Mouse (Mus musculus) stomach, embryonic 15.5 days (tissue): ENCODE measurements around the gene Lhx3. TPM values are rescaled to one million over a fixed set of nuclear protein-coding genes. Genes with fewer than 3 reads are reported as not detected.
A peak's percentile ranks its signal among the peaks of the same experiment; 100 is the strongest.

Source experiments
- ATAC-seq: fragments of 200-750 bp; cut with Nextera tagmentation; 2 replicates; pipeline ENCODE4 v1.8.0; 2017; ENCODE audit warnings: low read depth, moderate number of reproducible peaks, moderate TSS enrichment; ENCODE audit not compliant: insufficient read depth, low FRiP score
- H3K27ac ChIP-seq: fragments of 300-500 bp; sonication (generic); 2 replicates; pipeline ENCODE4 v1.5.1; 2015; ENCODE audit warnings: mild to moderate bottlenecking, inconsistent platforms
- H3K27me3 ChIP-seq: fragments of 300-500 bp; sonication (generic); replicated peaks from 2 replicates; pipeline ENCODE4 v1.6.1; 2015; ENCODE audit warnings: inconsistent platforms
- H3K36me3 ChIP-seq: fragments of 300-500 bp; sonication (generic); 2 replicates; pipeline ENCODE4 v1.6.1; 2015; ENCODE audit warnings: inconsistent platforms
- H3K4me1 ChIP-seq: fragments of 300-500 bp; sonication (generic); 2 replicates; pipeline ENCODE4 v1.6.1; 2015; ENCODE audit warnings: inconsistent platforms
- H3K4me2 ChIP-seq: fragments of 300-500 bp; sonication (generic); 2 replicates; pipeline ENCODE4 v1.6.1; 2015; ENCODE audit warnings: mild to moderate bottlenecking, inconsistent platforms
- H3K4me3 ChIP-seq: fragments of 300-500 bp; sonication (generic); replicated peaks from 2 replicates; pipeline ENCODE4 v1.5.1; 2015; ENCODE audit warnings: inconsistent platforms
- H3K9ac ChIP-seq: fragments of 300-500 bp; sonication (generic); 2 replicates; pipeline ENCODE4 v1.6.1; 2015; ENCODE audit warnings: inconsistent platforms
- H3K9me3 ChIP-seq: fragments of 300-500 bp; sonication (generic); 2 replicates; pipeline ENCODE4 v1.6.1; 2016; ENCODE audit warnings: inconsistent platforms
- WGBS: fragments of 180-500 bp; shearing (Covaris S2); methylation state at CpG from one replicate; pipeline ENCODE4 v1.1.7; 2015; 5-methylcytosine and 5-hydroxymethylcytosine counted together
- polyA plus RNA-seq: library from polyadenylated mRNA; unstranded; fragments of >200 nt; fragmentation: Nextera tagmentation; extraction: Ambion mirVana; gene quantifications from 2 replicates; pipeline ENCODE4 v1.2.1, GENCODE M21; 2015

Gene Lhx3
- polyA plus RNA-seq, 1 experiment from 2014 or later: not detected

DNA sequence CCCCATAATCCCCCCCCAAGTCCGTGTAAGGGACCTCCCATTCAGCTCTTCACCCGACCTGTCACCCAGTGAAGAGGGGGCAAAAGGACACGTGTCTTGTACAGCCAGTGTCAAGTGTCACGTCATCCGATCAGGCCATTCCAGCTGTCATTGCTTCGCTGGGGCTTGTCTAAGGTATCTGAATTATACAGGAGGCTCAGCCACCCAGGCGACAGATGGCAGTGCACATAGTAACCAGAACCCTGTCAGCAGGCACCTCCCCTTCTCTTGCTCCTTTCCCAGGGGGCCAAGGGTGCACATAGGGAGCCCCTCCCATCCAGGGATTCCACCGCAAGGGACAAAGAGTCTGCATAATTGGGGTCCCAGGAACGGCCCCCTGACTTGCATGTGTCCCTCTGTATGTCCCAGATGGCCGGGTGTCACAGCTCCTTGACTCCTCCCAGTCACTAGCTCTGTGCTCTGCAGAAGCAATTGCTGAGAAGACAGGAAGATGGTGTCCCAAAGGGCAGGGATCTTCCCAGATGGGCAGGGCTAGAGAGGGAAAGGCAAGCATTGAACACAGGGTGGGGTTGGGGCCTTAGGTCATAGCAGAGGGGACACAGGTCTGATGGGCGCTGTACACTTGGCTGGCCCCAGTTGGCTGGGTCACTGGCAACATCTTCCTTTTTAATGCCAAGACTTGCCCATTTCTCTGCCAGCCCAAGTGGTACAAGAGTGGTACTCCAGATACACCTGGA lies 39.1 kb downstream of the Lhx3 start:
- Histone ChIP-seq H3K4me1 (no peaks in the 10 kb centered on the region), H3K36me3 (no peaks in the 10 kb centered on the region), H3K27me3 (no peaks in the 10 kb centered on the region; the same call in 1 of the 2 replicates), H3K27ac (no peak overlapping the region), H3K4me2 (no peak overlapping the region), H3K9me3 (no peaks in the 10 kb centered on the region), H3K9ac (no peak overlapping the region), H3K4me3 (no peak overlapping the region)
- no peak for ATAC-seq
- WGBS: 33% methylated on average over 11 of the region's 11 CpGs

DNA sequence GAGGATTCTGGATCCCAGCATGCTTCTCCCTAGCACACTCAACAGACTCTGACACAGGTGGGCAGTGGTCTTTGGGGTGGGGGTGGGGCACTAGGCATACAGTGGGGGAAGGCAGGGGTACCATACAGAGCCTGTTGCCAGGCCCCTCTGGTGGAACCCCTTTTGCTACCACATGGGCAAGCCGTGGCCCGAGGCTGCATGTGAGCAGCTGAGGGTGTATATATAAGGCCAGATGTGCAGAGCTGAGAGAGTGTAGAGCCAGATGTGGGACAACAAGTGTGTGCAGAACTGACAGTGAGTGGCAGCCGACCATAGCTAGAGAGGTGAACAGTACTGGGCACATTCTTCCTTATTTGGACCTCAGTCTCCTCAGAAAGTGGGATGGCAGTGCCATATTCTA lies 41.2 kb downstream of the Lhx3 start:
- no peak for ATAC-seq
- H3K4me2 ChIP-seq: no peak overlapping the region
- H3K27me3 ChIP-seq: no peaks in the 10 kb centered on the region; the same call in 1 of the 2 replicates
- no peak overlapping the region for H3K4me3 ChIP-seq
- WGBS: 85% methylated on average over 3 of the region's 3 CpGs
- no peak overlapping the region for H3K9ac ChIP-seq
- no peaks in the 10 kb centered on the region for H3K4me1 ChIP-seq
- H3K9me3 ChIP-seq: no peaks in the 10 kb centered on the region
- no peak overlapping the region for H3K27ac ChIP-seq
- no peaks in the 10 kb centered on the region for H3K36me3 ChIP-seq

DNA sequence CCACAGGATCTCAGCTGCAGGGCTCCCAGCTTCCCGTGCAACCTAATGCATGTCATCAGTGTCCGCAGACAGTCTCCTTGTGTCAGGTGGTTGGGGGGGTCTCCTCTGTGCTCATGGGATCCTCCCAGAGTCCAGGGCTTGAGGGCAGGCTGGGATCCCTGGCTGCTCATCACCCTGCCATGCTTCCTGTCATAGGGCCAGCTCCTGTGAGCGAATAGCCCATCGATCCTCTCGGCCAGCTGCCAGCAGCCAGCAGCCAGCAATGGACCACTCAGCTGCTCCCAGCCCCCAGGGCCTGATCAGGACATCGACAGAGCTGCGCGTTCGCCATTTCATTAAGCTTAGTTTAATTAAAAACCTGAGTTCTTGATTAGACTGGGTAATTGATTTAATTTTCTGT lies 50.0 kb downstream of the Lhx3 start:
- Histone ChIP-seq H3K4me3 (no peak overlapping the region), H3K27me3 (no peaks in the 10 kb centered on the region), H3K4me1 (no peaks in the 10 kb centered on the region), H3K4me2 (no peak overlapping the region), H3K36me3 (no peaks in the 10 kb centered on the region), H3K9me3 (no peaks in the 10 kb centered on the region), H3K27ac (no peak overlapping the region), H3K9ac (no peak overlapping the region)
- 85% methylated on average over 9 of the region's 9 CpGs for WGBS
- ATAC-seq: no peak

DNA sequence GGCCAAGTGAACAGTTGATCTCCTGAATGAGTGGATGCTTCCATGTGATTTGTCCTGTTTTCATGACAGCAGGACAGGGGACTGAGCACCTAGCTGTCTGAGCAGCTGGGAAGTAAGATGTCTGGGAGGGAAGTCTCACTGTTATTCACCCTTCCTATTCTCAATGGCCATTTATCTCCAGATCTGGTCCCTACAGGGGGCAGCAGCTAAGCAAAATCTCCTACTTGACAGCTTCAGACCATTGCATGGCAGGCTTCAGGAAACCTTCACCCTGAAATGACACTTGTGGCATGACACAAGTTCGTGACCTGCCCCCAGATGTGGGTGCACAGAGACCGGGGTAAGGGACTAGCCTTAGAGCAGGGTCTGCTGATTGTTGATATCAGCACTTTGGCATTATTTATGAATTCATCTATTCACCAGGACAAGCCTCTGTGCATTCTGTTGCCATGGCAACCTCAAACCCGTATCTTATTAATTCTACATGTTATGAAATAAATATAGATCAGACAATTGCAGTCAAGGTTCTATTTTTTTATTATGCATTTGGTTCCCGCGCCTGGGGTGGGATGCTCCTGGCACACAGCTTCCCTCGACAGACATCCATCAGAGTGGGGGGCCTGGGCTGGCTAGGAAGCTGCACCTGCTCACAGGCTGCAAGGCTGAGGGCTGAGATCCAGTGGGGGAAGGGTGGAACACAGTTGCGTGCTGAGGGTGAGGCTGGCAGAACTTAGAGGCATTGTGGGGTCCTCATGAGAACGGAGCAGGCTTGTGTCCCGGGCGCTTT lies 51.7 kb downstream of the Lhx3 start:
- no peak for ATAC-seq
- WGBS: 66% methylated on average over 10 of the region's 10 CpGs
- H3K9me3 ChIP-seq: no peaks in the 10 kb centered on the region

DNA sequence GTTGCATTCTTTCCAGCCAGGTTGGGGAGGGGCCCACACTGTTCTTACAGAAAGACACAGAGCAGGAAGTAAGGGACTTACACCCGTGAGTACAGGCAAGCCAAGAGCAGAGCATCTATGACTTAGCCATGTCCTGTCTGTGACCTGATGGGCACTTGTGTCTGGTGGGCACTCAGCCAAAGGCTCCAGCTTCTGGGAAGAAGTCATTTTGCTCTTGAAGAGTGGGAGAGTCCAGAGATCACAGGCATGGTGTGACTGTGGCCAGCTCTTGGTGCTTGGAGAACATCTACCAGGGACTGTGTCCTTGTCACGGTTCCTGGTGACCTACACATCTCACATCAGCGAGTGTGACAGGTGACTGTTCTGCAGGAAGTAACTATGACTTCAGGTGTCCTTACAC lies 52.4 kb downstream of the Lhx3 start:
- Histone ChIP-seq H3K4me2 (no peak overlapping the region), H3K36me3 (no peaks in the 10 kb centered on the region), H3K27me3 (no peaks in the 10 kb centered on the region), H3K9ac (no peak overlapping the region), H3K27ac (no peak overlapping the region), H3K4me1 (no peaks in the 10 kb centered on the region), H3K4me3 (no peak overlapping the region), H3K9me3 (no peaks in the 10 kb centered on the region)
- 62% methylated on average over 3 of the region's 3 CpGs for WGBS
- ATAC-seq: no peak

More for the DNA sequence above, 51.7 kb downstream of the Lhx3 start:
- Histone ChIP-seq H3K36me3 (no peaks in the 10 kb centered on the region), H3K4me3 (no peak overlapping the region), H3K4me1 (no peaks in the 10 kb centered on the region), H3K4me2 (no peak overlapping the region), H3K27me3 (no peaks in the 10 kb centered on the region), H3K27ac (no peak overlapping the region), H3K9ac (no peak overlapping the region)

DNA sequence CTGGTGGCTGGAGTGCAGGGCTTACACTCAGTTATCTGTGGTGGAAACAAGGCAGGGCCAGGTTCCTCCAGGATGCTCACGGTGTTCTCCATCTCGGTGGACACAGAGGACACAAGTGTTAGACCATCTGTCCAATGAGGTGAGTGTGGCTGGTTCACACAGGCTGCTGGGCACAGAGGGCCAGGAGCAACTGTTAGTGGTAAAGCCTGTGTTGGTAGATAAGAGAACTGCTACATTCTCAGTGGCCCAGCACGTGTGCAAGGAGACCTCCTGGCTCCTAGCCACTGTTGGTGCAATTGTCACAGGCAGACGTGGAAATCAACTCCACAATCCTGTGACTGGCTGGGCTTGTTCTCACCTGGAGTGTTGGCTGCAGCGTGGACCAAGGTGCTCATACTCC lies 53.5 kb downstream of the Lhx3 start:
- H3K4me2 ChIP-seq: no peak overlapping the region
- WGBS: 58% methylated on average over 5 of the region's 5 CpGs
- no peaks in the 10 kb centered on the region for H3K9me3 ChIP-seq
- H3K27me3 ChIP-seq: no peaks in the 10 kb centered on the region
- no peak for ATAC-seq
- H3K4me3 ChIP-seq: no peak overlapping the region
- H3K27ac ChIP-seq: no peak overlapping the region
- no peak overlapping the region for H3K9ac ChIP-seq
- no peaks in the 10 kb centered on the region for H3K4me1 ChIP-seq
- H3K36me3 ChIP-seq: no peaks in the 10 kb centered on the region

DNA sequence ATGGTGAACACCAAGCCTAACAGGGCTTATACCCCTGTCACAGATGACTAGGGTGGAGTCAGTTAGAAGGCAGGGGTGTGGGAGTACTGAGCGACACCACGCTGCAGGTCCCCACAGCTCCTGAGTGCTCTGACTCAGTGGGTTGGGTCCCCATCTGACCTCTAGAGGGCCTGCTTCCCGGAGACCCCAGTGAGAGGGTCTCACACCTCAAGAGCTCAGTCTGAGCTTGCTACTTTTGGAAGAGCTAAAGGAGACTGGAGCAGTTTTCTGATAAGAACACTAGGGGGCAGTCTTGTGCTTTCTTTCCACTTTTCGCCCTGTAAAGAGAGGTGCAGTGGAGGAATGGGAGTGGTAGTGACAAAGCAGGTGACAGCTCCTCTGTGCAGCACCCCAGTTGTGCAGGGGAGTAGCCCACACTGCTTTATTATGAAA lies 54.2 kb downstream of the Lhx3 start:
- H3K4me1 ChIP-seq: no peaks in the 10 kb centered on the region
- H3K9me3 ChIP-seq: no peaks in the 10 kb centered on the region
- no peaks in the 10 kb centered on the region for H3K27me3 ChIP-seq
- ATAC-seq: peak; percentile 47; the same call in 1 of the 2 replicates
- 10% methylated on average over 4 of the region's 4 CpGs for WGBS
- no peak overlapping the region for H3K27ac ChIP-seq
- no peak overlapping the region for H3K4me2 ChIP-seq
- H3K4me3 ChIP-seq: no peak overlapping the region
- H3K9ac ChIP-seq: no peak overlapping the region
- H3K36me3 ChIP-seq: no peaks in the 10 kb centered on the region

DNA sequence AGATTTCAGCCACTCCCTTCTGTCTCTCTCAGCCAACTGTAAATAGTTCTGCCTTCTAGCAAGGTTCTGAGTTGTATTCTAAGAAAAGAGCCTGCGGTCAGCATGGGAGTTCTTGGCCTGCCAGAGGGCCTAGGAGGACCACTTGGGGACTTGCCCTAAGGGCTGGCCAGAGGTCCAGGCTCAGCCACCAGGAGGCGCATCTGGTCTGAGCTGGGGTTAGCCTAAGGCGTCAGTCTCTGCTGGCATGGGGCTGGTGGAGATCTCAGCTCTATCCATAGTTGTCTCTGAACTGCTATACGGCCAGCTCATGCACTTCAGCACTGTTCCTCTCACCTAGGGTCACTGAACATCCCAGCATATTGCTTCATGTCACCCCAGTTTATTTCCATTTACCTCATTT lies 54.8 kb downstream of the Lhx3 start:
- no peaks in the 10 kb centered on the region for H3K27me3 ChIP-seq
- no peaks in the 10 kb centered on the region for H3K36me3 ChIP-seq
- no peak for ATAC-seq
- 26% methylated on average over 4 of the region's 4 CpGs for WGBS
- H3K27ac ChIP-seq: no peak overlapping the region
- no peak overlapping the region for H3K4me3 ChIP-seq
- H3K9ac ChIP-seq: no peak overlapping the region
- H3K4me2 ChIP-seq: no peak overlapping the region
- H3K9me3 ChIP-seq: no peaks in the 10 kb centered on the region
- no peaks in the 10 kb centered on the region for H3K4me1 ChIP-seq

Other genes starting within 250 kb of the Lhx3 start
- 18.6 and 19.0 TPM in 2 replicates for gene Camsap1, start 225.0 kb downstream of the Lhx3 start, polyA plus RNA-seq
- gene Ubac1, start 186.5 kb downstream of the Lhx3 start, polyA plus RNA-seq: 87.6 and 105 TPM in 2 replicates
- 14.1 and 16.5 TPM in 2 replicates for gene Nacc2, start 85.1 kb downstream of the Lhx3 start, polyA plus RNA-seq
- gene Qsox2, start 29.2 kb upstream of the Lhx3 start, polyA plus RNA-seq: 26.1 and 32.4 TPM in 2 replicates
- 0.57 and 0.61 TPM in 2 replicates for gene Ccdc187, start 86.3 kb upstream of the Lhx3 start, polyA plus RNA-seq
- 34.6 and 35.8 TPM in 2 replicates for gene Gpsm1, start 107.2 kb upstream of the Lhx3 start, polyA plus RNA-seq
- gene Dnlz, start 143.8 kb upstream of the Lhx3 start, polyA plus RNA-seq: 22.2 and 25.1 TPM in 2 replicates
- gene Card9, start 152.6 kb upstream of the Lhx3 start, polyA plus RNA-seq: 1.6 and 1.8 TPM in 2 replicates
- gene Snapc4, start 172.4 kb upstream of the Lhx3 start, polyA plus RNA-seq: 23.5 and 25.9 TPM in 2 replicates
- 103 TPM in 2 replicates for gene Entr1, start 181.0 kb upstream of the Lhx3 start, polyA plus RNA-seq
- 86.8 and 97.9 TPM in 2 replicates for gene Pmpca, start 181.1 kb upstream of the Lhx3 start, polyA plus RNA-seq
- 17.2 and 17.4 TPM in 2 replicates for gene Inpp5e, start 200.9 kb upstream of the Lhx3 start, polyA plus RNA-seq
- 22.3 and 24.0 TPM in 2 replicates for gene Sec16a, start 236.9 kb upstream of the Lhx3 start, polyA plus RNA-seq